Mouse (Mus musculus): ENCODE data around the gene Olfr322.
"Not testable (repeated sequence)": the region's sequence is repeated elsewhere in the genome, so short reads cannot be mapped to it uniquely, and the experiment has no call there.

The Olfr322 gene

DNA sequence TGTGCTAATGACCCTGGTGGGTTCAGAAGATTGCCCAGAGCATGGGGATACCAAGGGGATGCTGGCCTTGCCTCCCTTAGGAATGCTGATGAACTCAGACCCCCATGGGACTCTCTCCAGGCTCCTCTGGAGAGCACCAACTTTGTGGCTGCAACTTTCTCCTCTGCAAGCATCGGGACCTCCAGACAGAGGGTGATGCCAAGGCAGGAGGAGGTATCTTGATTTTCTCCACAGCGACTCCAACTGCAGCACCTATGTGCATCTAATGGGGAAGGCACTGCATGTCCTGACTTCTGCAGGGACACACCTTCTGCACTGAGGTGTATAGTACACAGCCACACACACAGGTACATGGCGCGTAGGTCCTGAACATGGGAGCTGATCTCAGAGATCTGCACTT lies at the start of gene Olfr322:
Gene Olfr322, plus strand, starts transcription at position 187 of the 400 bp plus-strand sequence.
- DNase-seq (ENCODE audit: low spot score) = no peak

DNA sequence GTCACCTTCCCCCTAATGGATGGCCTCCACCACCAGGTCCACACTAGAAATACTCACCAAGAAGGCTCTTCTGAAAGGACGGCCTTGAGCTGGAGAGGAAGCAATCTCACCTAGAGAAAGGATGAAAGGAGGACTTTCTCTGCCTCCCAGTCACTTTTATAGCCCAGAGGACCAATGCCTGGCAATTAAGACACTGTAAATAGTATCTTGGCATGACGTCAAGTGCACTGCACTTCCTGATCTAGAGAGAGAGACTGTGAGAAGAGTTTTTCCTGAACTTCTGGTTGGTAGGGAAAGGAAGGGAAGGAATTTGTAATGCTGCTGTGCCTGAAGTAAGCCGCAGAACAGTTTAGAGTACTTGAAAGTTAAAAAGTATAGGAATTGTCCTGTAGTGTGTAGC lies 45.2 kb upstream of the Olfr322 start:
- DNase-seq (ENCODE audit: low spot score) = no peak

DNA sequence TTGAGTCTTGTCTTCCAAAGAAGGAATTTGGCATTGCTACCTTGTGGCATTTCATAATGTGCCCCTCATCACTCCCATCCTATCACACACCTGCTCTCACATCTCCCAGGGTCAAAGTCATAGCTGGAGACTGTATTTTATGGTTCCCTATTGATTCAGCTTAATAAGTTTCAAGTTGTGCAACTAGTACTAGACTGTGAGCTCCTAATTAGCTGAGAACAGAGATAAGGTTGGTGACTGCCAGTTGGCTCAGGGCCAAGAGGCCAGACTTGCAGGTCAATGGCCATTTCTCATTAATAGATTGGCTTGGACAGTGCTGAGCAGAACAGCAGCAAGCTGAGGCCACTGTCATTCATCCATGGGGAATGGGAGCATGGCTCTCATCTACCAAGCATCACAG lies 44.1 kb upstream of the Olfr322 start:
- DNase-seq (ENCODE audit: low spot score) = no peak

DNA sequence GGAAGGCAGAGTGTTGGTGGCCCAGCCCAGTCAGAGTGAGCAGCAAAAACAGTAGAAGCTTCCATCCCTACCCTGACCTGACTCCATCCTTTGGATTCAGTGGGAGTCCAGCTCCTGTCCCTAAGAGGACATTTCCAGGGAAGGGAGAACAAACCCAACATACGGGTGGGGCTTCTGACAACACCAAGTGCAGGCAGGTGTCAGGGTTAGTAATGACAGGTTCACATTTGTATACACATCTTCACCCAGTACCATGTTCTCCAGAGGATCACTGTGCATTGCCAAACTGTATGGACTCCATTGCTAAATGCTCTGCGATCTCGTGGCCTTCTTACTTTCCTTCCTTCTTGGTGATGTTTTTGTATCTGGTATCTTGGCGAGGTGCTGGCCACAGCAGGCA lies 42.6 kb upstream of the Olfr322 start, which contains the start of gene 2210407C18Rik:
Gene 2210407C18Rik, minus strand, starts transcription at position 101 of the 400 bp plus-strand sequence.
- no peak for DNase-seq (ENCODE audit: low spot score)

DNA sequence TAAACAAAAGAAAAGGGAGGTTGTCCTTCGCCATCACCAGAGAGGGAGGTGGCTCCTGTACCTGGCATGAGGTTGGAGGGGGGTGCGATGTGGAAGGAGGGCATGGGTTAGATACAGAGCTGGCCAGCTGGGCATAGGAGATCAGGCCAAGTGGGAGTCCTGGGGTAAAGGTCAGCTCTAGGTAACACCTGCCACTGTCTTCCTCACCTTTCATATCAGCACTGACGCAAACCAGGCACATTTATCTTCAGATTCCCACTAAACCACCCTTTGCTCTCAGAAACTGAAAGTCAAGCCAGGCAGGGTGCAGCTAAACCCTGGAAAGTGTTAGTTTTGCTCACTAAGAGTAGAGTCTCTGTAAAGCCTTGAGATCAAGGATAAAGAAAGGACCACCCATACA lies 40.2 kb upstream of the Olfr322 start:
- no peak for DNase-seq (ENCODE audit: low spot score)

DNA sequence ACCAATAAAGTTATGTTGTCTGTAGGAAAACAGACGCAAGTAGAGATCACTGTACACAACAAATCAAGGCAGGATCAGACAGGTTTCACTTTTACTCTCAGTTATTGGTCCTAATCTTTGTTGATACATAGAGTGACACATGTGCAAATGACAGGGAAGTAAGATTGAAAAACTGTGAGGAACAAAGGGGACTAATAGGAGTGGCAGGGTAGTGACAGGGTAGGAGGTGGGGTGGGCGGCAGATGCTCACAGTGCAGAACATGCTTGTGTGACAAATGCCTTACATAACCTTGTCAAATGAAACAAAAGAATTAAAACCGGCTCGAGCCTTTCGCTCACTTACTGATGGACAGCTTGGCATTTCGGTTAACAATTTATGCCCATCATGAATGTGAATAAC lies 39.8 kb upstream of the Olfr322 start:
- no peak for DNase-seq (ENCODE audit: low spot score)

DNA sequence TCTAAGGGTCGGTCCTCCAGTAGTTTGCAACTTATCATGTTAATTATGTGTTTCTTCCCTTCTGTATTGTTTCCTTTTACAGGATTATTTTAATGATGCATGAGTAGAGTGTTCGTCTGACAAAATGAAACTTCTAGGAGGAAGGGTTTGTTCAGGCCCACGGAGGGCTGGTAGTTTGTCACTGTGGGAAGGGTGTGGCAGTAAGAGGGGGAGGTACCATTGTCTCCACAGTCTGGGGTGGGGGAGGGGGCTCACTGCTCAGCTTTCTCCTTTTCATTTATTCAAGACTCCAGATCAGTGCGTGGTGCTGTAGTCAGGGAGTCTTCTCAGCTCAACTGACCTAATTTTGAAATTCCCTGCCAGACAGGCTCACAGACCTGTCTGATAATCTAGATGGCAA lies 32.4 kb upstream of the Olfr322 start:
- DNase-seq (ENCODE audit: low spot score) = no peak

DNA sequence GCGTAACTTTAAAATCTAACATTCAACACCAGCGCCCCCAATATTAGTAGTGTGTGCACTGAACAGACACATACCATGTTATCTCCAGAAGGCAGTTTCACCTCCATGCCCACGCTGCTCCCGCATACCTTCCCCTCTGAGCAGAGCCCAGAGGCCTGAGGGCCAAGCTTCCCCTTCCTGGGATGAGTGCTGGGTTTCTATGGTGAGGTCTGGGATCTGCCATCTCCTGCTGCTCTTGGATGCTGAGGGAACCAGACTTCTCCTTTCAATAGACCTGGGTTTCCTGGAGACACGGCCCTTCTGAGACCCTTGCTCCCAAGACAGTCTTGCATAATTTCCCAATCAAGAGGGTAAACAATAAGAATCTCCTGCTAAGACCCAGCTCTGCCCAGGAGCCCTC lies 28.2 kb upstream of the Olfr322 start, which contains the start of gene Olfr323:
Gene Olfr323, minus strand, starts transcription at position 101 of the 400 bp plus-strand sequence.
- DNase-seq (ENCODE audit: low spot score) = no peak

DNA sequence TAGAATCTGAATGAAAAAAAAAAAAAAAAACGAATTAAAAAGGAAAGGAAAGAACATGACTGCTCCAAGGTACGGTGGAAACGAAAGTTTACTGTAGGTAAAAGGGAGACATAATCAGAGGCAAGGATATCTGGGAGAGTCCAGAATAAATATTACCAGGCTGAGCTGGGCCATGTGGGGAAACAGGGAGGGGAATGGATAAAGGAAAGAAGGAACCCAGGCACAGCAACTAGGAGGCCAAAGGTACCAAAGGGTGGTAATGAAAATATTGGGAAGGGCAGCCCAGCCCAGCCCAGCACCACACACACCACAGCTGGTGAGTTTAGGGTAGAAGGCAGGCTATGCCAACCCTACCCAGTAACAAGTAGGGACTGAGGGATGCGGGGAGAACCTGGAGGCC lies 23.7 kb upstream of the Olfr322 start:
- no peak for DNase-seq (ENCODE audit: low spot score)

DNA sequence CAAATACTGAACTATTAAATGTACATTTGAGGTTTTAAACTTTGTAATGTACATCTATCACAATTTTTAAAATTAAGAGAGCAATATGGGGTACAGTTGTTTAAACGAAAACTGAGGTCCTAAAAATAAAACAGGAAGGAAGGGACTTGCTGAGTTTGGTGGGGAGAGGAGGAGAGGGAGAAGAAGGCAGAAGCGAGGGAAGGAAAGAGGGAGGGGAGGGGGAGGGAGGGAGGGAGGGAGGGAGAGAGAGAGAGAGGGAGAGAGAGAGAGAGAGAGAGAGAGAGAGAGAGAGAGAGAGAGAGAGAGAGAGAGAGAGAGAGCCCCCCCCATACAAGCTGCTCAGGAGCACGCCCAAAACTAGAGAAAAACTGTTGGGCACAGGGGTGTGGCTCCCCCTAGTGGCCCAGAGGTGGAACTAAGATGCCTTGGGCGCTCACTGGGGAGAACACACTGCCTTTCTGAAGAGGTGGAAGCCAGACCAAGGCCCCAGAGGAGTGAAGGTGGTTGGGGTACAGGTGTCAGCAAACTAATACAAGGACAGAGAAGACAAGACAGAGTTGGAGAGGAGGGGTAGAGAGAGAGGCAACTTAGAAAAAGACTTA lies 22.1 kb upstream of the Olfr322 start:
- DNase-seq (ENCODE audit: low spot score) = peak; percentile 7

DNA sequence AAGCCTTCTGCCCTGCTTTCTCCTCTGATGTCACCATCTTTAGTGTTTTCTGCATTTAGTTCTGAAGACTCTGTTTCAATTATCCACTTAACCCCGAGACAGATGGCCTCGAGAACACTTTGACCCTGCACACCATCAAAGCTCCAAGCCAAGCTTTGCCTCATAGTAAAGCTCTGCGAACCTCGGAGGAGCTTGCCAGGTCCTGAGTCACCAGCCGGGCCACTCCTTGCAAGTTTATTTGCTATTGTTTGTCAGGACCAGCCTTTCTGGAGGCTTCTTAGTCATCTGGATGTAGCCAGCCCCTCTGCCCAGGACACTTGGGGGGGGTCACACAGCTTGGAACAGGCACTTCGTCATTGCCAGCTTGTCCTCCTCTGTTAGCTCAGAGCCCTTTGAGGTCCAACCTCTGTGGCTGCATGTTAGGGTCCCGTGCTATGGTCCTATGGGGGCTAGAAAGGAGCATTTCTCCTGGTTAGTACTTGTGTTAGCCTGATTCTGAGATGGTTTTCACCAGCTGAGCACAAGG lies 20.3 kb upstream of the Olfr322 start:
- DNase-seq (ENCODE audit: low spot score) = no peak

DNA sequence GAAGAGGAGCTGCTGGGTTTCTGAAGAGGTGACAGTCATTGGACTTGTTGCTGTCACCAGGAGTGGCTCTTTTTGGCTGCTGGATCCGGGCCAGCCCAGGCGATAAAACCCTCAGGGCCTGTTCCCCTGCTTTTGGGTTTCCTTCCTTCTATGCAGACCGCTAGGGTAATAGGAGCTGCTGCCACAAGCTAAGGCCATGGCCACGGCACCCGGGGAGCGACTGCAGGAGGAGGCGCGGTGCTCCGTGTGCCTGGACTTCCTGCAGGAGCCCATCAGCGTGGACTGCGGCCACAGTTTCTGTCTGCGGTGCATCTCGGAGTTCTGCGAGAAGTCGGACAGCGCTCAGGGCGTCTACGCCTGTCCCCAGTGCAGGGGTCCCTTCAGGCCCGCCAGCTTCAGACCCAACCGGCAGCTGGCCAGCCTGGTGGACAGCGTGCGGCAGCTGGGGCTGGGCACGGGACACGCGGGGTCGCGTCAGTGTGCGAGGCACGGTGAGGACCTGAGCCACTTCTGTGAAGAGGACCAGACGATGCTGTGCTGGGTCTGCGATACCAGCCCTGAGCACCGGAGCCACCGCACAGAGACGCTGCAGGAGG lies 18.2 kb upstream of the Olfr322 start, which contains the start of gene Trim58:
Gene Trim58, plus strand, starts transcription at position 194 of the 596 bp plus-strand sequence.
- DNase-seq (ENCODE audit: low spot score) = no peak

DNA sequence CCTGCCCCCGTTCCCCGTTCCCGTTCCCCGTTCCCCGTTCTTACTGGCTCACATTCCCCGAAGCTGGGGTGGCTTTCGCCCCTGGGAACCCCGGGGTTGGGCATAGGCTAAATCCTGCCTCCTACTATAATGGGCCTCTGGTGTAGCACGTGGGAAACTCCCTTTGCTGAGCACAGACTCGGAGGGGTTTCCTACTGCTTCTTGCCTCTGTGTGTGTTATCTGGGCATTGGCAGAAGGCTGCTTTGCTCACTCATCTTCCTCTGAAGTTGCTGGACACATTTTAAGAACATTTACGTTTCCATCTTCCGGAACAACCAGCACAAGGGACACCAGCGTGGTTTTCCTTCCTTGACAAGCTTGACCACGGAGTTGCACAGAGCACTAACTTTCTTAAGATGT lies 17.5 kb upstream of the Olfr322 start:
- no peak for DNase-seq (ENCODE audit: low spot score)

DNA sequence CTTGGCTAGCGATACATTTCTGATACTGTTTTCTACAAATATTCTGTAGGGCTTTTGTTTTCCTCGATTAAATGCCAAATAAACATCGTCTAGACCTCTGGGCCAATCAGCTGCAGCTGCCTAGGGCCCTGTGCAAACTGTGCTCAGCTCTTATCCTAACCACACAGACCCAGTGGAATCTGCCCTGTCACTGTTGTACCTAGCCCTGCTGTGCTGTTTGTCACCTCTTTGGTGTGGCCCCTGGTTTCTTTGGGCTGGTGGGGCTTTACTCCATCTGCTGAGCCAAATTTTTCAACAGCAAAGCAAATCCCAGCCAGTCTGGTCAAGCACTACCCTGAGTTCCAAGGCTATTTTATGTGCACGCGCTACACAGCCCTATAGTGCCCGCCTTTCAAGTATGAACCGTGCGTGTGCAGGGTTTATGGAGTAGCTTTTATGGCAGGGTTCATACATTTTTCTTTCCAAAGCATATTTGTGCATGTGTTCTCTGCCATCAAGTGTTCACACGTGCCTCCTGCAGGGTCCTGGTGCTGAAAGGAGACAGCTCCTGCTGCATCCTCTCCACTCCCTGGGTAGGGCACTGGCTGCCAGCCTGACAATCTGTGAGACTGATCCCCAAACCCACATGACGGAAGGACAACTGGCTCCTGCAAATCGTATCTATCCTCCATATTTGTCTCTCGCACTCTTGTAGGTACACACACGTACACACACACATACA lies 16.8 kb upstream of the Olfr322 start:
- DNase-seq (ENCODE audit: low spot score) = no peak

DNA sequence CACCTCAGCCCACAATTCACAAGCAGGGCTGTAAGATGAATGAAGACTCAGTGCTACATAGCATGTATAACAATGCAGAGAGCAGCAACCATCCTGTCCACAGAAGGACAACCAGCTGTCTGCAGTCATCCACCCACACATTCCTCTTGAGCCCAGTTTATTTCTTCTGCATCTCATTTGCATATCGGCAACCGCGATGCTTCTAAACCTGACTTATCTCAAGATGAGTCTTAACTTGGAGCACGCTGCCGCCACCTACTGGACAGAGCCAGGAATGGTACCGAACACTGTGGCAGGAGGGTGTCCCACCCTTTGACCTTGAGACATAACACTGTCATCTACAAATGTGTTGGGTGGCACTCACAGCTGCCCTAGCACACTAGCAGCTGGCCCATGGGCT lies 15.2 kb upstream of the Olfr322 start:
- DNase-seq (ENCODE audit: low spot score) = no peak

DNA sequence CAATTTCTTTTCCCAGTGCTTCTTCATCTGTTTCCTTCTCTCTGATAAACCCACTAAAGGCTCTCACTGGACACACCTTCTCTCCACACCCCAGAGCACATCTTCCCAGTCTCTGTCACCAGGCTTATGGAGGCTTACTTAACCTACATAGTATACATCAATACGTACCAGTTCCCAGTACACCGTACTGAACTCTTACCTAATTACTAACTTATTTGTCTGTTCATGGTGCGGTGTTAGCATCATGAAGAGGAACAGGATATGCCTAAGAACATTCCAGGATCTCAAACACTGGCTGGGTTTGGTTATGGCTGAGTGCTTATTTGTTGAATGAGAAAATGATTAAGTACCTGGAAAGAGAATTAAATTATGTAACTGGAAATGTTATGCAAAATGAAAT lies 3.4 kb upstream of the Olfr322 start:
- no peak for DNase-seq (ENCODE audit: low spot score)

DNA sequence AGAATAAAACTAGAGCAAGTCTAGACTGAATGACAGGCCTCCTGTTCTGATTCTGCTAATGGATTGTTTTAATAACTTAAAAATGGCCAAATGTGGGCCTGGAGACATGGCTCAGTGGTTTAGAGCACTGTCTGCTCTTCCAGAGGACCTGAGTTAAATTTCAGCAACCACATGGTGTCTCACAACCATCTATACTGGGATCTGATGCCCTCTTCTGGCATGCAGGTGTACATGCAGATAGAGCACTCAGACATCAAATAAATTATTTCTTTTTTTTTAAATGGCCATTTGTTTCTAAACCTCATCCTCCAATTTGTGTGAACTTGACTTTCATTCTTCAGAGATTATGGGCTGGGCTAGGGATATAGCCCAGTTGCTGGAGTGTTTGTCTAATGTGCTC lies 10.7 kb downstream of the Olfr322 start:
- DNase-seq (ENCODE audit: low spot score) = no peak

DNA sequence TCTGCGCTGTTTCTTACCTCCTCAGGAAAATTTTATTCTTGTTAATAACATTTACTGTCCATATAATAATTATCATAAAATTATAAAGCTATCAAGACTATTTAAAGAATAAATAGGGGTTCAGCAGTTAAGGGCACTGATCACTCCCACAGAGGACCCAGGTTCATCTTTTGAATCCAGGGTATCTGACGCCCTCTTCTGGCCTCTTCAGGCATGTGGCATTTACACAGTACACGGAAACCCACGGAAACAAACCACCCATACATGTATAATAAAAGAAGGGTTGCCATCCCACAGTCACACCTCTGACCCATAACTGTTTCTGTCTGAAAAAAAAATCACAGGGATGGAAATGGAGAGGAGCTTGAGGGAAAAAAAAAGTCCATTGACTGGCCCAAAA lies 13.2 kb downstream of the Olfr322 start:
- no peak for DNase-seq (ENCODE audit: low spot score)

DNA sequence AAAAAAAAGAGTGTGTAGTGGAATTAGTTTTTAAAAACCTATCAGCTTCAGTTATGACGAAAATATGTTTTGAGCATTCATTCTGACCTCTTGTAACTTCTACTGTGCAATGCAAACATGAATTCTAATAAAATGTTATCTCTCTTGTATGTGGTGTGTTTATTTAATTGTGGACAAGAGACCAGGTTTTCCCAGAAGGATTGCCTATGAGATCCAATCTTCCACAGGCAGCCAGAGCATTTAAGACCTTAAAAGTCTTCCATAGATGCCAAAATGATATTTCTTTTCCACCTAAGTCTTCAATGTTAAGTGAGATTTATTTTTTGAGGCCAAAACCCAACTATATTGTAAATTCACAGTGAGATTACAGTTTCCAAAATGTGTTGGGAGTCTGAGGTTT lies 22.2 kb downstream of the Olfr322 start, which contains the start of gene Olfr320:
Gene Olfr320, plus strand, starts transcription at position 301 of the 400 bp plus-strand sequence.
- no peak for DNase-seq (ENCODE audit: low spot score)

DNA sequence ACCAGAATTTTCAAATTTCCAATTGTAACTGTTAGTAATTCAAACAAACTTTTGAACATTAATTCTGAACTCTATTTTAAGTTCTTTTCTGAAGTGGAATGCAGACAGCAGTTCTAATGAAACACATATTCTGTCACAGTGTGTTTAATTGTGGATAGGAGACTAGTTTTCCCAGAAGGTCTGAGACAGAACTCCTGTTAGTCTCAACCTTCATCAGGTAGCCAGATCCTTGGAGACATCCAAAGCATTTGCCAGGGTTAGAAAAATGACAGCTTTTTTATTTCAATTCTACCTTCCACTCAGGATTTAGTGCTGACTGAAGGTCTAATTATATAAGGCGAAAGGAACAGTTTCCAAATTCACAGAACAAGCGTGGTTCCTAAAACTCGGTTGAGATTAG lies 40.3 kb downstream of the Olfr322 start, which contains the start of gene Olfr319:
Gene Olfr319, plus strand, starts transcription at position 301 of the 400 bp plus-strand sequence.
- DNase-seq (ENCODE audit: low spot score) = no peak

DNA sequence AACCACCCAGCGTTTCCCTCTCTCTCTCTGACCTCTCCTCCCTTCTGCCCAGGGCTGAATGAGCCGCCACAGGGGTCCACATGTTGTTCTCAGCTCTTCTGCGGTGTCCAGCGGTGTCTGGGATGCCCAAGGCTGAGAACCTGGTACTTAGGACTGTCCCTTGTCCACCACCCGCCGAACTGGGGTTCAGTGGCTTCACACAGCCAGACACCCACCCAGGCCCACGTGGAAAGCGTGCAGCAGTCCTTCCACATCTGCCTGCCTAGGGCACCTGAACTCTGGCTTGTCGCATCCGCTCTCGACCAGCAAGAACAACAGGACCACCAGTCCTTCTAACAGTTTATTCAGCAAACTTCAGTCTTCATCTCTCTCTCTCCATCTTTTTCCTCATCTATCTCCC lies 50.5 kb downstream of the Olfr322 start:
- no peak for DNase-seq (ENCODE audit: low spot score)

DNA sequence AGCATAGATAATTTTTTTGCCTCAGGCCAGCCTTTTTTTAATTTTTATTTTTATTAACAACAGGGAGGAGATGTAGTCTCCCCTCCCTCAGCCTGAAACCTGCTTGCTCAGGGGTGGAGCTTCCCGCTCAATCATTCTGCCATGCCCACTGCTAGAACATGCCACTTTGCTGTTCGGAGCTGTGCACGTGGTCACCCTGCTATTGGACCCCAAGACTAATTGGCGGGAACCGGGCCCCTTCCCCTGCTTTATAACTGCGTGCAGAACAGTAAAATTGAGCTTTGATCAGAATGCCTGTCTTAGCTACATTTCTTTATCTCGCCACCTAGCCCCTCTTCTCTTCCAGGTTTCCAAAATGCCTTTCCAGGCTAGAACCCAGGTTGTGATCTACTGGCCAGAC lies 59.1 kb downstream of the Olfr322 start:
- not testable (repeated sequence) for DNase-seq (ENCODE audit: low spot score)

Data from lung, postnatal 25 days (tissue).